Mouse (Mus musculus) adrenal gland, postnatal 10 days (tissue): ENCODE results near the gene Tcf7. TPM values are rescaled to one million over a fixed set of nuclear protein-coding genes. Genes with fewer than 3 reads are reported as not detected.

Source experiments
- DNase-seq: peaks from one replicate; pipeline ENCODE4 v3.0.0; 2021; ENCODE audit warnings: mixed read lengths
- total RNA-seq, 2 experiments: library from RNA; stranded (reverse); gene quantifications; 2 replicates each; pipeline ENCODE4 v1.2.3; 2021

The Tcf7 gene
- total RNA-seq, 2 experiments from 2014 or later: 41.7 to 42.2 TPM

GRCm38 (mm10) chr11:52268104-52268835 is 14.5 kb downstream of the Tcf7 start:
- no peak for DNase-seq

- no peak for DNase-seq
Observed at GRCm38 (mm10) chr11:52267271-52267670, 15.5 kb downstream of the Tcf7 start.

DNA sequence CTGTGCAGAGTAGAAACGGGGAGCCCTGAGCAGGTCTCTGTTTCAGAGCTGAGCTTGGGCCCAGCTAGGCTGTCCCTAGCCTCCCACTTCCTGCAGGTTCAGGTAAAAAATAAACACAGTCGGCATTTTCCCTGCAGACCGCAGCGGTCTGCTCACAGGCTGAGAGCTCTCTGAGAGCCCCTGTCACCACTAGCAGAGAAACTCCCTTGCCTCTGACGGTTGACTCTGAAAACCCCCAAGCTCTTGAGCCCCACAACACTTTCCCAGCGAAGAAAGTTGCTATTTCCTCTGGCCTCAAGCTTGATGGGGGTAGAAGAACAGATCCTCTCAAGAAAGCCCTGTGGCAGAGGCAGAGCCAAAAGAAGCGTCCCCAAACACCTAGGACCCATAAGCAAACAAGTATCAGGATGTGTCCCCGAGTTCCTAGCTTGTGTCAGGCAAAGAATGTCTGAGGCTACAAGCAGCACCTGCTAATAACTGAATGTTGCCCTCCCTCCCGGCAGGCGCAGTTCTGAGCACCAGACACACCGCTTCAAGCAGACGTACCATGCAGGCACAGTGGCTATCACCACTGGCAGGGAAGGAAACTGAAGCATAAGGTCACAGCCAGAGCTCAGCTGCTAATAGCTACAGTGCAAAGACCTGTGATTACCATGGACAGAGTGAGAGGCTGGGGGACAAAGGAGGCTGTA is 17.1 kb downstream of the Tcf7 start:
- peak; percentile 7 for DNase-seq

DNA sequence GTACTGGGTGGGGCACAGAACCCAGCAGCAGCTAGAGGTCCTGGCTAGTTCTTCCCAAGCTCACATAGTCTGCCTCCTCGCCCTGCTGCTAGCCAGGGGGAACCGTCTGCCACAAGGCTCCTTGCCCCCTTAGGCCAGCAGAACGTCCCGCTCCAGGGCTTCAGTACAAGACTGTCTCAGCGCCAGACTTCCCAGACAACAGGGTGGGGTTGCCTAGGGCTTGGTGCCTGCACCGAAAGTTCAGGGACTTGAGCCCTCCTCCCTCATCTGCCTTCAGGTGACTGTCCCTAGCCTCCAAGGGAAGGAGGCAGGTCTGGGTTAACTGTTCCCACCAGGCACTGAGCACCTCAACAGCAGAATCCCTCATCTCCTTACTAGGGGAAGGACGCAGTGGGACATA is 17.9 kb downstream of the Tcf7 start:
- DNase-seq: peak; percentile 10

DNA sequence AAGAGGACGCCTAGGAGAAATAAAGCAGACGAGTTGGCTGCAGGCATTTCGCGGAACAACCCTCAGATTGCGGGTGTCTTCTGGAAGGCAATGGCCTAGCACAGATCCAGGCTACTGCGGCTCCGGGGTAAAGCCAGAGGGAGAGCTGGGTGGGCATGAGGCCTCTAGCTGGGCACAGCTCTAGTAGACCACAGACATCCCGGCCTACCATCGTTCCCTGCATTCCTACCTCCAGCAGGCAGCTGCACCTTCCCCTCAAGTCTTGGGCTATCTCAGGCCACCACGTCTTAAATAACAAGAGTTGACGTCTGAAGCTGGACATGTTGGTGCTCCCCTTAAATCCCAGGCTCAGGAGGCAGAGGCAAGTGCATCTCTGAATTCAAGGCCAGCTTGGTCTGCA is 20.5 kb downstream of the Tcf7 start:
- DNase-seq: no peak

DNA sequence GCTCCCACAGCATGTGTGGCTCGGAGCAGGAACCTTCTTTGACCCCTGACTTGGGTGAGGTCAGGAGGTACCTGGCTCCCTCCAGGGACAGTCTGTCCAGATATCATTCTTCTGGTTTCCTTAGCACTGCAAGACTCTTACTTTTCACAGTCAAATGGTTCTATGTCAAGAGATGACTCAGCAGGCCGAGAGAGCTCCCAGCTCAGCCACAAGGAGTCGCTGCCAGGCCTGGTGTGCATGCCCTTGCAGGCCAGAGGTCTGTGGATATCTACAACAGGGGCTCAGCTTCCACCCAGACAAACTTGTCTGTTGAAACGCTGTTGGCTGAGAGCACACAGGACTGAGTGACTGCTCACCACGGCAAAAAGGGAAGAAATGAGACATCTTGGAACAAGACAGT is 20.9 kb downstream of the Tcf7 start:
- peak; percentile 84 for DNase-seq

GRCm38 (mm10) chr11:52260878-52261277 is 21.9 kb downstream of the Tcf7 start:
- peak; percentile 39 for DNase-seq

DNA sequence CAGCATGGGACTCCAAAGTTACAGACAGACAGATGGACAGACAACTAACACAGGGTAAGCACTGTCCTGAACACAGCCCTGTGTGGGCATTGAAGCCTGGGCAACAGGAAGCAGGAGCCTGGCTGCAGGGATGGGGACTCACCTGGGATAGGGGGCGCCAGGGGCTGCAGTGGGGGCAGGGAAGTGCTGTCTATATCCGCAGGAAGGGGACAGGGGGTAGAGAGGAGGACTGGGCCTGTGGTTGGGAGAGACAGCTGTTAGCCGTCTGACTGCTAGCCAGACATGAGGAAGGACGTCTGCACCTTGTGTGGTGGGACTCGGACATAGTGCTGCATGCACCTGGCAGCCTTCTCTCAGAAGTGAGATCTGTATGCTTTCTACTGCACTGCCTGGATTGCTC is 24.1 kb downstream of the Tcf7 start:
- DNase-seq: no peak

DNA sequence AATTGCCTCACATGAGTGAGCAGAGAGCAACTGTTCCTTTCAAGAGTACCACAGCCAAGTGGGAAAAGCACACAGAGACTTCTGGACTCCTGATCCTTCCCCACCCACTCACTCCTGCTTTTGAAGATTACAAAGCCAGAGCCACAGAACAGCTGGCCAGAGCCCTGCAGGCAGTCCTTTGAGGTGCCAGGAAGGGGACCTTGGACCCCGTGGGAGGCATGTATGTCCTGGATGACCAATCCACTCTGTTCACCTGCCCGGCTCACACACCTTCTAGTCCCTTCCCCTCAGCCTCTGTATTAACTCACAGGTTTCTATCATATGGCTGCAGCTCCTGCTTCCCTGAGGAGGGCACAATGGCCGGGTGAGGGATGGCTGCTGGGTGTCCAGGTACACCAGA is 25.4 kb downstream of the Tcf7 start:
- peak; percentile 1 for DNase-seq

DNA sequence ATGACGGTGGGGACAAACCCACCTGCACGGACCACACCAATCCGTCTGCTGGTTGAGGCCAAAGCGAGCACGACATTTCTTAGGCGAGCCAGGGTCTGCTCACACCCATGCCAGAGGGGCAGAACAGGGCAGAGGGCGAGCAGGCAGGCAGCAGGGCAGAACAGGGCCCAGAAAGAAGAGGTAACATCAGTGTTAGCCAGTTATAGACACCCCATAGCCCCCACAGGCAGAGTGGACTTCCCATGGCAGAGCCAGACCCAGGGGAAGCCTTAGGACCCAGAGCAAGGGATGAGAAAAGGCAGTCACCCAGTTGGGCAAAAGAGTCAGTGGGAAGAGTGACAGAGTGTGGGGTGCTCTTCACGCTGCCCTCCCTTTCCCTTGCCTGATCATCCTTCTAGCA is 27.7 kb downstream of the Tcf7 start:
- DNase-seq: peak; percentile 1

DNA sequence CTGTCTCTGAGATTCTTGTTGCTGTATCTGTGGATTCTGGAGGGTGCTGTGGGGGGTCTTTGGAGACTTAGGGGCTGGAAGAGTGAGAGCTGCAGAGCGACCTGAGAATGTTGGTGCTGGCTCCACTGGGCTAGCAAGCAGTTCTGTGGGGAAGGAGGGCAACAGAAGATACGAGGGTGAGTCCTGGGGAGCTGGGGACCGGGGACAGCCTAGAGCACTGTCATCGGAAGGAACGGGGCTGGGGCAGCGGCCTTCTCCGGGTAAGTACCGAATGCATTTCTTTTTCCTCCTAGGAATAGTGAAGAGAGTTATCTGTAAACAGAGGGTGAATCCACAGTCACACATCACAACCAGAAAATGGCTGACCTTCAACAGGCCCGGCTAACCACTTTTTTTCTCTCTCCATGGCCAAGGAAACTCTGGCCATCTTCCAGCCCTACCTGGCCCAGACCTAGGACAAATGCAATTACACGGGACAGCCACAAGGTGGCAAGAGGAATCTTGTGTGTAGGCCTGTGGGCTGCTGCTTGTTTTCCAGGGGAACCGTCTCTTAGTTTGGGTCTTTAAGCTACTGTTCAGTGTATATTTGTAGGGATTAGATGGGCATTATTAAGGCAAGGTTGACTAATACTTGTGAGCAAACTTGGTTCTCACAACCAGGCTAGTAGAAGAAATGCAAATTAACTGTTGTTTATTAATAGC is 29.0 kb downstream of the Tcf7 start:
- peak; percentile 84 for DNase-seq

GRCm38 (mm10) chr11:52252692-52253091 is 30.1 kb downstream of the Tcf7 start:
- DNase-seq: no peak

- DNase-seq: no peak
Observed at GRCm38 (mm10) chr11:52251770-52252169, 31.0 kb downstream of the Tcf7 start.

- DNase-seq: no peak
Observed at GRCm38 (mm10) chr11:52249452-52249851, 33.4 kb downstream of the Tcf7 start.

- no peak for DNase-seq
Observed at GRCm38 (mm10) chr11:52240898-52241542, 41.8 kb downstream of the Tcf7 start.

DNA sequence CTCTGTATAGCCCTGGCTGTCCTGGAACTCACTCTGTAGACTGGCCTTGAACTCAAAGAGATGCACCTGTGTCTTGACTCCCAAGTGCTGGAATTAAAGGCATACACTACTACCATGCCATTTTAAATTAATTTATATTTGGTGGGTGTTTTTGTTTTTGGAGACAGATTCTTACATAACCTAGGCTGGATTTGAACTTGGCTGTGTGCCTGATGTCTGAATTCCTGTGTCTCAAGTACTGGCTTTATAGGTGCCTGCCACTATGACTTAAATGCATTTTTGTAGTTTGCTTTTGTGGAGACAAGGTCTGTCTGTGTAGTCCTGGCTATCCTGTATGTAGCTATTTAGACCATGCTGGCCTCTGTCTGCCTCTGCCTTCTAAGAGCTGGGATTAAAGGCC is 48.3 kb downstream of the Tcf7 start:
- peak; percentile 28 for DNase-seq

DNA sequence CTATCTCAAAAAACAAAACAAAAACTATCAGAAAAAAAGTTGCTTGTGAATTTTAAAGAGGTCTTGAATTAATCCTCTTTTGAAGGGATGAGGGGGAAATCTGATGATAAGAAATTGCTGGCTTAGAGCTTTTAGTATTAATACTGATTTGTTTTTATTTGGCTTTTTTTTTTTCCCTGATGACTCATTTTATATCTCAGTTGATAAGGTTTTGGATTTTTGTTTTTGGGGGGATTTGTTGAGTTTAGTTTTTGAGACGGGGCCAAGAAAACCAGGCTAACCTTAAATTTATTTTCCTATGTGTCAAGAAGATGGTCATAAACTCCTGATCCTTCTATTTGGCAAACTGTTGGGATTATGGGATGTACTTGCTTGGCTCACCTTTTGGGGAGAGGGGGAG is 48.9 kb downstream of the Tcf7 start:
- DNase-seq: no peak

GRCm38 (mm10) chr11:52233043-52233653 is 49.7 kb downstream of the Tcf7 start:
- DNase-seq: no peak

DNA sequence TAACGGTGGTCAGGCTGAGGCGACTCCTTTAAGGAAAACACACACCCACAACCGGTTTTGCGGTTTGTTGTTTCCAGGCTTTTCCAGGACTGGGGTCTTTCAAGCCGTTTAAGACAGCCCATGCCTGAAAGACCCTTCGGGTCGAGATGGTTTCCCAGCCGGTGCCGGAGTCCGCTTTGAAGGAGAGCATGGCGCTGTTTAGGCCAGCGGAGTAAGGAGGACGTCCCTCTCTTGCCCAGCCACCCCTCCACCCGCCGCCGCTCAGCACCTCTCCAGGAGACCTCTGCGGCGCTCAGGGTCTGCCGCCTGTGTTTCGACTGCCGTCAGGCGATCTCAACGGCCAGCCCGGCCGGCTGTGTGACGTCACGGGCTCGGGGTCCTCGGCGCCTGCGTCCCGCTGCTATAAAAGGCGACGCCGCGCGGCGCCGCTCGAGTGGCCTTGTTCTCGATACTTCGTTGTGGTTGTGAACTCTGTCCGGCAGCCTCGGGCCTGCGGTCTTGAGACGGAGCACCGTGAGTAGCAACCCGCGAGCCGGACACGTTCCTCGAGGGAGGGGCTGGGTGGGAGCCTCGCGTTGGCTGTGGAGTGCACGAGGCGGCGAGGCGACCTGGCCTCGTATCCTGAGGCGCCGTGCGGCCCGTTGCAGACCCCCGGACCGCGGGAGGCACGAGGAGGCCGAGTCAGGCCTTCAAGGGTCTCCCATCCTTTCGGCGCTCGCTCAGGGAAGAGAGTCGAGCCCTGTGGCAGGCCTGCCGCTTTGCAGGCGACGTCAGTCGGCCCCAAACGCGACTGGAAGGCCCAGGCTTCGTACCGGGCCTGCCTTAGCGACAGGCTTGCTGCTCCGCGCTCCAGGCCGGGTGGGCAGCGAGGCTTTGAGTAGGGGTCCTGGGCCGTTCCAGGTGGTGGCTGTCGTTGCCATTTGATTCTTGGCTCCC is 50.9 kb downstream of the Tcf7 start, which contains the start of gene Skp1a:
Gene Skp1a, plus strand, starts transcription at position 390 of the 936 bp plus-strand sequence.
- DNase-seq: peak; percentile 97

- DNase-seq: no peak
Observed at GRCm38 (mm10) chr11:52230694-52231093, 52.1 kb downstream of the Tcf7 start.
